8 mouse cellular contexts compared by ENCODE assay signal in genomic region chr3:90294064-90294440, GRCm38 (mm10). TPM values are rescaled to one million over a fixed set of nuclear protein-coding genes. Genes with fewer than 3 reads are reported as not detected.
DNase-seq lines count a peak whose midpoint lies in the region; ATAC-seq lines count a peak whose summit lies in the region.
"Had no signal": no experiment of that assay in that cellular context is flagged by ENCODE, and none has a peak within 500 bp of the region (broad histone marks: within the 10 kb centered on the region; RNA-seq: fewer than 3 reads in every experiment).

No protein-coding gene starts in this region.

- H3K36me3 ChIP-seq in hindbrain, embryonic 16.5 days (ENCODE audit: control insufficient read depth, insufficient read depth, low read length) = no peaks in the 10 kb centered on the region
- no peaks in the 10 kb centered on the region for H3K36me3 ChIP-seq in midbrain, embryonic 16.5 days (ENCODE audit: control insufficient read depth, insufficient read depth, low read length)

- H3K4me3 ChIP-seq in hindbrain, embryonic 16.5 days (ENCODE audit: low read length) = peak overlapping the region; percentile 91
- peak overlapping the region; percentile 86 for H3K4me3 ChIP-seq in midbrain, embryonic 16.5 days (ENCODE audit: low read depth, low read length)

- DNase-seq in thymus, postnatal 14 days = peak; percentile 16
- no peak for DNase-seq in thymus, postnatal 10 days (ENCODE audit: low spot score in 2 of 2)
- DNase-seq in embryo, embryonic 9.5 days (ENCODE audit: extremely low spot score) = peak; percentile 14
- DNase-seq in urinary bladder, adult 2 months (ENCODE audit: low spot score) = no peak
- no peak for DNase-seq in layer of hippocampus, adult 8-10 months (ENCODE audit: low spot score in 2 of 2)

- 4% methylated on average over 11 of the region's 11 CpGs for WGBS in hindbrain, embryonic 16.5 days
- WGBS in midbrain, embryonic 16.5 days = 1% methylated on average over 11 of the region's 11 CpGs

- H3K9me3 ChIP-seq in hindbrain, embryonic 16.5 days (ENCODE audit: control insufficient read depth, low read length) = no peaks in the 10 kb centered on the region
- no peaks in the 10 kb centered on the region for H3K9me3 ChIP-seq in midbrain, embryonic 16.5 days (replicated peaks; ENCODE audit: control insufficient read depth, low read length, poor library complexity, severe bottlenecking)

- peak overlapping the region; percentile 95 for H3K9ac ChIP-seq in hindbrain, embryonic 16.5 days (ENCODE audit: low read depth, low read length)
- H3K9ac ChIP-seq in midbrain, embryonic 16.5 days (ENCODE audit: low read depth, low read length) = peak overlapping the region; percentile 69

- H3K4me1 ChIP-seq in hindbrain, embryonic 16.5 days (ENCODE audit: control insufficient read depth, insufficient read depth, low read depth, low read length) = peaks cover 16% of the 10 kb centered on the region
- peaks cover 32% of the 10 kb centered on the region for H3K4me1 ChIP-seq in midbrain, embryonic 16.5 days (ENCODE audit: control insufficient read depth, insufficient read depth, low read length)

- peak overlapping the region; percentile 92 for H3K4me2 ChIP-seq in hindbrain, embryonic 16.5 days (ENCODE audit: low read length)
- H3K4me2 ChIP-seq in midbrain, embryonic 16.5 days (ENCODE audit: low read length) = peak overlapping the region; percentile 87

- H3K27ac ChIP-seq in hindbrain, embryonic 16.5 days (ENCODE audit: low read depth, low read length) = peak overlapping the region; percentile 97
- H3K27ac ChIP-seq in midbrain, embryonic 16.5 days (ENCODE audit: low read length) = peak overlapping the region; percentile 93

- no peaks in the 10 kb centered on the region for H3K27me3 ChIP-seq in hindbrain, embryonic 16.5 days (replicated peaks; ENCODE audit: control insufficient read depth, insufficient read depth, low read length)
- no peaks in the 10 kb centered on the region for H3K27me3 ChIP-seq in midbrain, embryonic 16.5 days (ENCODE audit: control insufficient read depth, insufficient read depth, low read depth, low read length)

- no peak for ATAC-seq in hindbrain, embryonic 16.5 days
- no peak for ATAC-seq in midbrain, embryonic 16.5 days

RNA-seq across cellular contexts. Expression of gene Gatad2b, which starts 1.1 kb away (rescaled TPM):
- 9.3 and 12.1 TPM in 2 replicates for polyA plus RNA-seq in hindbrain, embryonic 16.5 days (2015; fragmentation: Nextera tagmentation; extraction: Ambion mirVana)
- polyA plus RNA-seq in midbrain, embryonic 16.5 days (2015; fragmentation: Nextera tagmentation; extraction: Ambion mirVana) = 10.9 and 12.0 TPM in 2 replicates
- 14.7 and 23.9 TPM in 2 replicates for polyA plus RNA-seq in urinary bladder, adult 2 months (2012; rRNA removed)
- total RNA-seq in layer of hippocampus, adult 8-10 months (2022) = 100 to 1,000 TPM; 100 to 109 (median 104) TPM

RNA-seq across cellular contexts. Expression of gene Dennd4b, which starts 29.1 kb away (rescaled TPM):
- 8.1 and 10.2 TPM in 2 replicates for polyA plus RNA-seq in hindbrain, embryonic 16.5 days (2015; fragmentation: Nextera tagmentation; extraction: Ambion mirVana)
- 7.8 and 8.5 TPM in 2 replicates for polyA plus RNA-seq in midbrain, embryonic 16.5 days (2015; fragmentation: Nextera tagmentation; extraction: Ambion mirVana)
- 15.0 and 15.4 TPM in 2 replicates for polyA plus RNA-seq in urinary bladder, adult 2 months (2012; rRNA removed)
- total RNA-seq in layer of hippocampus, adult 8-10 months (2022) = 10 to 100 TPM; 32.8 to 38.7 (median 33.0) TPM

RNA-seq across cellular contexts. Expression of gene Crtc2, which starts 40.1 kb away (rescaled TPM):
- 19.6 and 25.3 TPM in 2 replicates for polyA plus RNA-seq in hindbrain, embryonic 16.5 days (2015; fragmentation: Nextera tagmentation; extraction: Ambion mirVana)
- polyA plus RNA-seq in midbrain, embryonic 16.5 days (2015; fragmentation: Nextera tagmentation; extraction: Ambion mirVana) = 21.5 and 24.6 TPM in 2 replicates
- 23.7 and 35.6 TPM in 2 replicates for polyA plus RNA-seq in urinary bladder, adult 2 months (2012; rRNA removed)
- 10 to 100 TPM; 39.7 to 43.8 (median 42.8) TPM for total RNA-seq in layer of hippocampus, adult 8-10 months (2022)

RNA-seq across cellular contexts. Expression of gene Slc39a1, which starts 46.1 kb away (rescaled TPM):
- 40.3 and 54.2 TPM in 2 replicates for polyA plus RNA-seq in hindbrain, embryonic 16.5 days (2015; fragmentation: Nextera tagmentation; extraction: Ambion mirVana)
- polyA plus RNA-seq in midbrain, embryonic 16.5 days (2015; fragmentation: Nextera tagmentation; extraction: Ambion mirVana) = 43.0 and 46.8 TPM in 2 replicates
- 55.0 and 79.5 TPM in 2 replicates for polyA plus RNA-seq in urinary bladder, adult 2 months (2012; rRNA removed)
- 10 to 100 TPM; 43.0 to 64.2 (median 50.4) TPM for total RNA-seq in layer of hippocampus, adult 8-10 months (2022)

RNA-seq across cellular contexts. Expression of gene Creb3l4, which starts 50.7 kb away (rescaled TPM):
- polyA plus RNA-seq in hindbrain, embryonic 16.5 days (2015; fragmentation: Nextera tagmentation; extraction: Ambion mirVana) = 2.0 and 2.2 TPM in 2 replicates
- 1.1 and 2.2 TPM in 2 replicates for polyA plus RNA-seq in midbrain, embryonic 16.5 days (2015; fragmentation: Nextera tagmentation; extraction: Ambion mirVana)
- polyA plus RNA-seq in urinary bladder, adult 2 months (2012; rRNA removed) = 1.7 and 2.0 TPM in 2 replicates
- under 1 TPM in 2 of 4 experiments, not detected in 2; 0.23 to 0.45 TPM for total RNA-seq in layer of hippocampus, adult 8-10 months (2022)
- total RNA-seq: left cerebral cortex, postnatal 25 days had no signal

Comparison
In these comparisons a context has a peak if more than half of its experiments do, and no peak if none do; other contexts are left out.
1. DNase-seq: peak in thymus, postnatal 14 days (single experiment) and embryo, embryonic 9.5 days (single experiment); none in thymus, postnatal 10 days (0 of 2), urinary bladder, adult 2 months (single experiment) and layer of hippocampus, adult 8-10 months (0 of 2).